Mouse (Mus musculus): ENCODE data around the gene Pycr1. TPM values are rescaled to one million over a fixed set of nuclear protein-coding genes. Genes with fewer than 3 reads are reported as not detected.

Pycr1 gene
- polyA plus RNA-seq, 1 experiment, result 59.0 TPM

DNA sequence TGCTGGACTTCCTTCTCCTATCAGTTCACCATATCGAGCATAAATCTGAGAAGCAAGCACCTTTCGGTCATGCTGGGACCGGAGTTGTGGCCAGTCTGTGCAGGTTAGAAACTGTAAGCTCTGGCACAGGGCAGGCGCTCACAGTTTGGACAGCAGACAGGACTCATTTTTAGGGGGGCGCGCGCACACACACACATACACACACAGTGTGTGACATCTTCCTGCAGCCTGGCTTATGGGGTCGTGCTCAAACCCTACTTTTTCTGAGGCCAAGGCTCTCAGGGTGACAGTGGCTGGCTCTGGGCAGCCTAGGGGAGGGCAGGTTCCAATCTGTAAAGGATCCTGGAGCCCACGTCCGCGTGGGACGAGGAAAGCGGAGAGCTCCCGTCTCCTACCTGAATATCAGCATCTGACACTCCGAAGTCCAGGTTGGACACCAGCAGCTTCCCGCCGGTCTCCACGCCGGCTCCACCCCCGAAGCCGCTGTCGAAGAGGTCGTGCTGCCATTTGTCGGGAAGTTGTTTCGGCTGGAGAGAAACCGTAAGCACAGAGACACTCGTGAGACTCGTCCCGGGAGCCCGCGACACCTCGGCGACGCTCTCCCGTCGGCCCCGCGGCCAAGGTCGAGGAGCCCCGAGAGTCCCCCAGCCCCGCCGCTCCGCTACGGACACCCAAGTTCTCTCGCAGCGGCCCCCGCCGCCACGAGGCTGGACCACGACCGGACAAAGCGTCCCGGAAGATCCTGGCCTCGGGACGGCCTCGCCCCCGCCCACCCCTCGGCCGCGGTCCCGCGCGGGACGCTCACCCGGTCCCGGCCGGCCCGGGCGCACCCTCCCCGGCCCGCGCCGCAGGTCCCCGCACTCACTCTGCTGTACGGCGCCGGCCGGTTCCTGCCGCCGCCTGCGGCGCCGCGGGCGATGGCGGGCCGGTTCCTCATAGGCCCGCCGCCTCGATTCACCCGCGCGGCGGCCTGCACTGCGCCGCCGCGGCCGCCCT is 46.0 kb downstream of the Pycr1 start:
- peaks cover 7% of the 10 kb centered on the region for H3K4me1 ChIP-seq (ENCODE audit: control insufficient read depth, insufficient read depth, low read length)
- H3K4me3 ChIP-seq (ENCODE audit: insufficient read depth, low read length), result peak overlapping the region; percentile 95
- no peak for TF ChIP-seq CTCF (IDR thresholded peaks at IDR 0.05; ENCODE audit: borderline replicate concordance, insufficient read depth, low read length)
- no peak for TF ChIP-seq POLR2A (IDR thresholded peaks at IDR 0.05; ENCODE audit: low read depth, low read length)
- no peak overlapping the region for H3K27ac ChIP-seq (ENCODE audit: insufficient read depth, low read length)

DNA sequence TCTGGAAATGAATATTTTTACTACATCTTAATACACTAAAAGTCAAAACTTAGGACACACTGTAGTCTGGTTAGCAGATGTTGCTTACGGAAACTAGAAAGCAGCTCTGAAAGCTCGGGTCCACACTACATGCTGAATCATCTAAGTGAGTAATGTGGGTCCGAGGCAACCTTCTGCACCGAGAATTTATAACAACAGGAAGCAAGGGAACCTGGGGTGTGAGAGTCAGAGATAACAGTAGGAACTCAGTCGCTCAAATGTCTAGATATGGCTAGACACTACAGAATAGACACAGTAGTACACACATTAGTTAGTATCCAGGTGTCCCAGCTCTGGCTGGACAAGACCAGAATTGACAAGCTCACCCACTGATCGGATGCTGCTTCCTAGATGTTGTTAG is 55.0 kb downstream of the Pycr1 start:
- TF ChIP-seq POLR2A (IDR thresholded peaks at IDR 0.05; ENCODE audit: low read depth, low read length) (no peak), CTCF (IDR thresholded peaks at IDR 0.05; ENCODE audit: borderline replicate concordance, insufficient read depth, low read length) (no peak)
- H3K27ac ChIP-seq (ENCODE audit: insufficient read depth, low read length), result no peak overlapping the region
- no peaks in the 10 kb centered on the region for H3K4me1 ChIP-seq (ENCODE audit: control insufficient read depth, insufficient read depth, low read length)
- H3K4me3 ChIP-seq (ENCODE audit: insufficient read depth, low read length), result no peak overlapping the region

Other genes with a start within 250 kb of the Pycr1 start
- gene Nploc4, start 206.1 kb downstream of the Pycr1 start, polyA plus RNA-seq (2011; ENCODE audit: insufficient read length, low read depth, missing spikeins), result 76.1 and 81.6 TPM in 2 replicates
- gene Tspan10, start 201.1 kb downstream of the Pycr1 start, polyA plus RNA-seq (2011; ENCODE audit: insufficient read length, low read depth, missing spikeins), result not detected in 2 replicates
- gene Pde6g, start 190.3 kb downstream of the Pycr1 start, polyA plus RNA-seq (2011; ENCODE audit: insufficient read length, low read depth, missing spikeins), result not detected in 2 replicates
- gene Oxld1, start 185.7 kb downstream of the Pycr1 start, polyA plus RNA-seq (2011; ENCODE audit: insufficient read length, low read depth, missing spikeins), result 5.6 TPM in 2 replicates
- gene Ccdc137, start 185.7 kb downstream of the Pycr1 start, polyA plus RNA-seq (2011; ENCODE audit: insufficient read length, low read depth, missing spikeins), result 18.9 and 27.3 TPM in 2 replicates
- gene Arl16, start 176.2 kb downstream of the Pycr1 start, polyA plus RNA-seq (2011; ENCODE audit: insufficient read length, low read depth, missing spikeins), result 24.0 and 30.7 TPM in 2 replicates
- gene Mrpl12, start 159.2 kb downstream of the Pycr1 start, polyA plus RNA-seq (2011; ENCODE audit: insufficient read length, low read depth, missing spikeins), result 51.1 and 58.0 TPM in 2 replicates
- 22.0 and 22.4 TPM in 2 replicates for gene Slc25a10, start 151.9 kb downstream of the Pycr1 start, polyA plus RNA-seq (2011; ENCODE audit: insufficient read length, low read depth, missing spikeins)
- gene Gcgr, start 113.1 kb downstream of the Pycr1 start, polyA plus RNA-seq (2011; ENCODE audit: insufficient read length, low read depth, missing spikeins), result not detected in 2 replicates
- gene Mcrip1, start 94.0 kb downstream of the Pycr1 start, polyA plus RNA-seq (2011; ENCODE audit: insufficient read length, low read depth, missing spikeins), result 65.4 and 90.1 TPM in 2 replicates
- gene Ppp1r27, start 92.6 kb downstream of the Pycr1 start, polyA plus RNA-seq (2011; ENCODE audit: insufficient read length, low read depth, missing spikeins), result not detected in 2 replicates
- 846 and 907 TPM in 2 replicates for gene P4hb, start 70.5 kb downstream of the Pycr1 start, polyA plus RNA-seq (2011; ENCODE audit: insufficient read length, low read depth, missing spikeins)
- 500 and 534 TPM in 2 replicates for gene Arhgdia, start 62.1 kb downstream of the Pycr1 start, polyA plus RNA-seq (2011; ENCODE audit: insufficient read length, low read depth, missing spikeins)
- gene Alyref, start 45.4 kb downstream of the Pycr1 start, polyA plus RNA-seq (2011; ENCODE audit: insufficient read length, low read depth, missing spikeins), result 112 and 150 TPM in 2 replicates
- gene Anapc11, start 45.3 kb downstream of the Pycr1 start, polyA plus RNA-seq (2011; ENCODE audit: insufficient read length, low read depth, missing spikeins), result 78.0 and 87.2 TPM in 2 replicates
- not detected in 2 replicates for gene Npb, start 35.3 kb downstream of the Pycr1 start, polyA plus RNA-seq (2011; ENCODE audit: insufficient read length, low read depth, missing spikeins)
- 39.5 and 45.2 TPM in 2 replicates for gene Pcyt2, start 25.8 kb downstream of the Pycr1 start, polyA plus RNA-seq (2011; ENCODE audit: insufficient read length, low read depth, missing spikeins)
- 15.9 and 19.2 TPM in 2 replicates for gene Sirt7, start 18.5 kb downstream of the Pycr1 start, polyA plus RNA-seq (2011; ENCODE audit: insufficient read length, low read depth, missing spikeins)
- gene Mafg, start 10.2 kb downstream of the Pycr1 start, polyA plus RNA-seq (2011; ENCODE audit: insufficient read length, low read depth, missing spikeins), result 39.4 and 43.9 TPM in 2 replicates
- gene Myadml2, start 4.4 kb upstream of the Pycr1 start, polyA plus RNA-seq (2011; ENCODE audit: insufficient read length, low read depth, missing spikeins), result not detected in 2 replicates
- gene Notum, start 17.4 kb upstream of the Pycr1 start, polyA plus RNA-seq (2011; ENCODE audit: insufficient read length, low read depth, missing spikeins), result 0.47 and 0.63 TPM in 2 replicates
- gene Aspscr1, start 29.2 kb upstream of the Pycr1 start, polyA plus RNA-seq (2011; ENCODE audit: insufficient read length, low read depth, missing spikeins), result 49.8 and 53.9 TPM in 2 replicates
- 42.8 and 44.1 TPM in 2 replicates for gene Cenpx, start 70.0 kb upstream of the Pycr1 start, polyA plus RNA-seq (2011; ENCODE audit: insufficient read length, low read depth, missing spikeins)
- gene Lrrc45, start 70.2 kb upstream of the Pycr1 start, polyA plus RNA-seq (2011; ENCODE audit: insufficient read length, low read depth, missing spikeins), result 16.1 and 17.8 TPM in 2 replicates
- gene Rac3, start 77.7 kb upstream of the Pycr1 start, polyA plus RNA-seq (2011; ENCODE audit: insufficient read length, low read depth, missing spikeins), result 16.0 and 20.8 TPM in 2 replicates
- 31.6 and 52.4 TPM in 2 replicates for gene Dcxr, start 83.5 kb upstream of the Pycr1 start, polyA plus RNA-seq (2011; ENCODE audit: insufficient read length, low read depth, missing spikeins)
- gene Cbr2, start 88.3 kb upstream of the Pycr1 start, polyA plus RNA-seq (2011; ENCODE audit: insufficient read length, low read depth, missing spikeins), result 27.8 and 30.7 TPM in 2 replicates
- gene Hmga1b, start 119.0 kb upstream of the Pycr1 start, polyA plus RNA-seq (2011; ENCODE audit: insufficient read length, low read depth, missing spikeins), result 1.3 and 15.2 TPM in 2 replicates
- gene Rfng, start 140.4 kb upstream of the Pycr1 start, polyA plus RNA-seq (2011; ENCODE audit: insufficient read length, low read depth, missing spikeins), result 12.8 and 13.0 TPM in 2 replicates
- 103 and 112 TPM in 2 replicates for gene Gps1, start 140.5 kb upstream of the Pycr1 start, polyA plus RNA-seq (2011; ENCODE audit: insufficient read length, low read depth, missing spikeins)
- gene Dus1l, start 152.6 kb upstream of the Pycr1 start, polyA plus RNA-seq (2011; ENCODE audit: insufficient read length, low read depth, missing spikeins), result 23.7 and 24.0 TPM in 2 replicates
- 61.2 and 72.6 TPM in 2 replicates for gene Fasn, start 180.8 kb upstream of the Pycr1 start, polyA plus RNA-seq (2011; ENCODE audit: insufficient read length, low read depth, missing spikeins)

All from embryonic fibroblast, embryonic 13.5 days (primary cell).